Mouse (Mus musculus) liver, embryonic 14.5 days (tissue): ENCODE measurements around the gene Srsf12. TPM values are rescaled to one million over a fixed set of nuclear protein-coding genes. Genes with fewer than 3 reads are reported as not detected.

Experiments
- ATAC-seq: fragments of 200-750 bp; cut with Nextera tagmentation; 2 replicates; pipeline ENCODE4 v1.8.0; 2017; ENCODE audit warnings: moderate number of reproducible peaks, mild to moderate bottlenecking, moderate library complexity; ENCODE audit not compliant: insufficient read depth
- DNase-seq, 3 experiments: peaks; one replicate each; pipeline ENCODE4 v3.0.0-alpha.2; 2012 to 2013; ENCODE audit warnings: low read depth in 3 of 3, low spot score in 3 of 3
- H3K27ac ChIP-seq: fragments of 300-500 bp; sonication (generic); 2 replicates; pipeline ENCODE4 v1.5.1; 2014; ENCODE audit warnings: moderate library complexity, mild to moderate bottlenecking, control low read depth, inconsistent platforms
- H3K27me3 ChIP-seq: fragments of 300-500 bp; sonication (generic); 2 replicates; pipeline ENCODE4 v1.6.1; 2014; ENCODE audit warnings: mild to moderate bottlenecking, low read length, moderate library complexity; ENCODE audit not compliant: control insufficient read depth, insufficient read depth
- H3K36me3 ChIP-seq: fragments of 300-500 bp; sonication (generic); replicated peaks from 2 replicates; pipeline ENCODE4 v1.6.1; 2014; ENCODE audit warnings: low read depth; ENCODE audit not compliant: control insufficient read depth, insufficient read depth
- H3K4me1 ChIP-seq, 2 experiments: fragments of 200-500 bp in 1 of 2; fragments of 300-500 bp in 1 of 2; sonication (generic) in 1 of 2; replicated peaks; 2 replicates each; pipeline ENCODE4 v1.6.1; 2012 to 2014; ENCODE audit warnings: antibody characterized with exemption in 1 of 2, inconsistent platforms in 1 of 2, low read length in 1 of 2; ENCODE audit not compliant: control insufficient read depth in 2 of 2, insufficient read depth in 2 of 2
- H3K4me2 ChIP-seq: fragments of 300-500 bp; sonication (generic); 2 replicates; pipeline ENCODE4 v1.6.1; 2014; ENCODE audit warnings: low read depth, mild to moderate bottlenecking, control low read depth, moderate library complexity
- H3K4me3 ChIP-seq, 2 experiments: fragments of 200-500 bp in 1 of 2; fragments of 300-500 bp in 1 of 2; sonication (generic) in 1 of 2; 2 replicates each; pipeline ENCODE4 v1.5.1; 2012 to 2014; ENCODE audit warnings: low read depth in 2 of 2, low read length in 2 of 2, mild to moderate bottlenecking in 2 of 2, control low read depth in 1 of 2, inconsistent platforms in 1 of 2, moderate library complexity in 1 of 2; ENCODE audit not compliant: insufficient read depth in 1 of 2
- H3K9ac ChIP-seq: fragments of 300-500 bp; sonication (generic); replicated peaks from 2 replicates; pipeline ENCODE4 v1.6.1; 2014; ENCODE audit warnings: mild to moderate bottlenecking, control low read depth, moderate library complexity
- H3K9me3 ChIP-seq: fragments of 300-500 bp; sonication (generic); 2 replicates; pipeline ENCODE4 v1.6.1; 2016; ENCODE audit warnings: low read length, mixed read lengths; ENCODE audit not compliant: control insufficient read depth
- CTCF ChIP-seq: IDR thresholded peaks from 2 replicates; pipeline ENCODE4 v1.5.1; 2016; ENCODE audit warnings: antibody characterized with exemption, low read depth, control low read depth
- EP300 ChIP-seq: IDR thresholded peaks from 2 replicates; pipeline ENCODE4 v1.6.1; 2016; ENCODE audit warnings: antibody characterized with exemption, low read depth
- WGBS: fragments of 180-500 bp; shearing (Covaris S2); extraction: QIAGEN DNeasy Blood & Tissue Kit; methylation state at CpG from one replicate; pipeline ENCODE4 v1.1.7; 2014; ENCODE audit not compliant: insufficient replicate concordance; 5-methylcytosine and 5-hydroxymethylcytosine counted together
- polyA plus RNA-seq, 2 experiments: library from polyadenylated mRNA; depleted of rRNA in 1 of 2; stranded (reverse) in 1 of 2; unstranded in 1 of 2; fragments of >200 nt; fragmentation: Nextera tagmentation in 1 of 2; extraction: Ambion mirVana in 1 of 2; gene quantifications; 2 replicates each; pipeline versions ENCODE4 v1.2.1 to v1.2.3; 2012 to 2014

Gene Srsf12
- polyA plus RNA-seq, 2 experiments: 0.06 to 0.24 TPM

DNA sequence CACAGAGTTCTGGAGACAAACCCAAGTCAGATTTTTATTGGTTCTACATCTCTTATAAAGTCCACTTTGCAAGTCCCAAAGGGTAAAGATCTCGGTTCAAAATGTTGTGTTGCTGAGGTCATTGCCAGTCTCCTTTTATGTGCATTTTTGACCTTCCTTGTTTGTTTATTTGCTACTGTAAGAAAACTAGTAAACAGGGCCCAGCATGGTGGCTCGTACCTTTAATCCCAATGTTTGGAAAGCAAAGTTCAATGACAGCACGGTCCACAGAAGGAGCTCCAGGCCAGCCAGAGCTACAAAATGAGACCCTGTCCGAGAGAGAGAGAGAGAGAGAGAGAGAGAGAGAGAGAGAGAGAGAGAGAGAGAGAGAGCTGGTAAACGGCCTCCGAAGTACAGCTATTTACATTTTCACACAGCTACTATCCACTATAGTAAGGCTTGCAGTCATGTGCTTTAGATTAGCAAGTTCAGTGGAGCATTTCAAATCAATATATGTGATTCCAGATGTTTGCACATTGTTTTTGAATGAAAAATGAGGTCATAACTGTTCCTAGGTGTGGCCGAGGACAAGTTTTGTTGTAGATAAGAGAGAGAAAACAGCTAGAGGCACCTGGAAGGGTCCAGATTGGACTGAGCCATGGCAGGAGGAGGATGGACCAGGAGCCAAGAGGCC is 15.3 kb downstream of the Srsf12 start:
- DNase-seq: no peak
- H3K4me2 ChIP-seq: no peak overlapping the region
- no peaks in the 10 kb centered on the region for H3K9me3 ChIP-seq
- H3K36me3 ChIP-seq: no peaks in the 10 kb centered on the region
- WGBS: 52% methylated on average over 7 of the region's 7 CpGs
- ATAC-seq: no peak
- H3K4me1 ChIP-seq: 0 out of 4 replicates have a peak, but pooled peaks cover 0 to 2% of the 10 kb centered on the region in 2 experiments
- TF ChIP-seq CTCF: no peak
- no peak for TF ChIP-seq EP300
- no peaks in the 10 kb centered on the region for H3K27me3 ChIP-seq
- H3K27ac ChIP-seq: no peak overlapping the region
- H3K4me3 ChIP-seq: no peak overlapping the region
- no peak overlapping the region for H3K9ac ChIP-seq

DNA sequence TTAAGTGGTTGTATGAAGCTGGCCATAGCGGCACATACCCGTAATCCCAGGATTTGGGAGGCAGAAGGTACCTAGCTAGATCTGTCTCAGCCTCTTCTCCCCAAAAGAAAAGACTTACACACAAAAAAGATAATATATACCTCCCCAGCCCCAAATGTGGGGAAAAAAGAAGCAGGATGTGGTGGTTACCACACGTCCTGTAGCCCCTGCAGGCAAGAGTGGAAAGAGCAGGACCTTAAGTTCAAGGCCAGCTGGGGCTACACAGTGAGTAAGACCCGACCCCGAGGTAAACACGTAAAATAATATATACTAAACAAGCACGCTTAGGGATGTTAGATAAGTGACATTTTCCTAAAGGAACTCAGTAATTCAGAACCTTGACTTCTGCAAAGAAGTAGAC is 18.4 kb downstream of the Srsf12 start:
- no peaks in the 10 kb centered on the region for H3K9me3 ChIP-seq
- no peak for TF ChIP-seq CTCF
- no peak for TF ChIP-seq EP300
- no peak overlapping the region for H3K27ac ChIP-seq
- no peaks in the 10 kb centered on the region for H3K36me3 ChIP-seq
- H3K4me3 ChIP-seq: no peak overlapping the region
- no peak for ATAC-seq
- H3K4me2 ChIP-seq: no peak overlapping the region
- H3K27me3 ChIP-seq: no peaks in the 10 kb centered on the region
- WGBS: 55% methylated on average over 7 of the region's 7 CpGs
- DNase-seq: no peak
- no peak overlapping the region for H3K9ac ChIP-seq
- 0 out of 4 replicates have a peak, but pooled peaks cover 0 to 2% of the 10 kb centered on the region in 2 experiments for H3K4me1 ChIP-seq

DNA sequence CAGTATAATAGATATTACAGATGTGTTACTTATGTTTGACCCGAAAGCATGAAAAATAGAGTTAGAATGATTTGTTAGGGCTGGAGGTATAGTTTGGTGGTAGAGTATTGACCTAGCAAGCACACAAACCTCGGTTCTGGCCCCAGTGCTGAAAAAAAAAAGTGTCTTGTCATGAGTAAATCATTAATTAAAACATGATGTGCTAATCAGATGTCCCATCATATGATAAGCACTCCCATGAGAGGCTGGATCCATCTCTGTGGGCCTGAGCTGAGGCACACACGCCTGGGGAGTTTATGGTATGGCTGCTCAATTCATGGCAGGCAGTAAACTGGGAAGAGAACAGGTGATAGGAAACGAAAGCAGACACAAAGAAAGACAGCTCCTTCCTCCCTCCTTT is 20.8 kb downstream of the Srsf12 start:
- TF ChIP-seq EP300: no peak
- no peak for TF ChIP-seq CTCF
- Histone ChIP-seq H3K27ac (no peak overlapping the region), H3K36me3 (no peaks in the 10 kb centered on the region), H3K9ac (no peak overlapping the region), H3K27me3 (no peaks in the 10 kb centered on the region), H3K4me3 (no peak overlapping the region), H3K4me1 (no peaks in the 10 kb centered on the region), H3K4me2 (no peak overlapping the region), H3K9me3 (no peaks in the 10 kb centered on the region)
- ATAC-seq (no peak), DNase-seq (no peak)
- WGBS: 54% methylated on average over 4 of the region's 4 CpGs

DNA sequence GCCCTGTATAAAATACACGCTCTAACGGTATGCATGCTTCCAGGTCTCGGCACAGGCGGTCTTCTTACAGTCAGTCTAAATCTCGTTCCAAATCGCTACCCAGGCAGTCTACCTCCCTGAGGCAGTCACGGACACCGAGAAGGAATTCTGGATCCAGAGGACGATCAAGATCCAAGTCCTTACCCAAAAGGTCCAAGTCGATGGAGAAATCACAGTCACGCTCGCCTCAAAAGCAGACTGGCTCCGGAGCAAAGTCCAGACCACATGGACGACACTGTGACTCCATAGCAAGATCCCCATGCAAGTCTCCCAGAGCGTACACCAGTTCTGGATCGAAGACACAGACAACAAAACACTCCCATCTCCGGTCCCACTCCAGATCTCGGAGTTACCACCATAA is 22.1 kb downstream of the Srsf12 start:
- no peaks in the 10 kb centered on the region for H3K9me3 ChIP-seq
- H3K36me3 ChIP-seq: no peaks in the 10 kb centered on the region
- no peak for DNase-seq
- no peaks in the 10 kb centered on the region for H3K4me1 ChIP-seq
- no peak for TF ChIP-seq CTCF
- no peak for TF ChIP-seq EP300
- H3K4me2 ChIP-seq: no peak overlapping the region
- no peak overlapping the region for H3K9ac ChIP-seq
- no peak for ATAC-seq
- H3K27ac ChIP-seq: no peak overlapping the region
- no peaks in the 10 kb centered on the region for H3K27me3 ChIP-seq
- H3K4me3 ChIP-seq: no peak overlapping the region
- 76% methylated on average over 18 of the region's 18 CpGs for WGBS

DNA sequence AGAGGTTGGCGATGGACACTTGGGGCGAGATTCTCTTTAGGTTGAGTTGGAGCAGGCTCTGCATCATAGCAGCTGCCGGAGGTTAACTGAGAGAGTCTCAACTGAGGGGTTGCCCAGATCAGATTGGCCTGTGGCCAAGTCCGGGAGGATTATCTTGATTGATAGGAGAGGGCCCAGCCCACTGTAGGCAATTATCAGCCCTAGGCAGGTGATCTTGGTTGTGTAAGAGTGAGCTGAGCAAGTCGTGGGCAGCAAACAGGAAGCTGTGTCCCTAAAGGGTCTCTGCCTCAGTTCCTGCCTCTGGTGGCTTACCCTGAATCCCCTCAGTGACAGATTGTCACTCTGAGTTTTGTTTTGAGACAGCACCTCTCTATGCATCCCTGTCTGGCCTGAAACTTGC is 33.7 kb downstream of the Srsf12 start:
- 40% methylated on average over 5 of the region's 5 CpGs for WGBS
- DNase-seq (no peak), ATAC-seq (no peak)
- no peak for TF ChIP-seq EP300
- no peak overlapping the region for H3K9ac ChIP-seq
- H3K9me3 ChIP-seq: no peaks in the 10 kb centered on the region
- peaks cover 20% of the 10 kb centered on the region for H3K36me3 ChIP-seq
- no peak overlapping the region for H3K27ac ChIP-seq
- H3K27me3 ChIP-seq: no peaks in the 10 kb centered on the region
- H3K4me3 ChIP-seq: no peak overlapping the region
- peaks cover 10 to 17% of the 10 kb centered on the region in 2 experiments for H3K4me1 ChIP-seq
- H3K4me2 ChIP-seq: no peak overlapping the region
